In the genomic region with DNA sequence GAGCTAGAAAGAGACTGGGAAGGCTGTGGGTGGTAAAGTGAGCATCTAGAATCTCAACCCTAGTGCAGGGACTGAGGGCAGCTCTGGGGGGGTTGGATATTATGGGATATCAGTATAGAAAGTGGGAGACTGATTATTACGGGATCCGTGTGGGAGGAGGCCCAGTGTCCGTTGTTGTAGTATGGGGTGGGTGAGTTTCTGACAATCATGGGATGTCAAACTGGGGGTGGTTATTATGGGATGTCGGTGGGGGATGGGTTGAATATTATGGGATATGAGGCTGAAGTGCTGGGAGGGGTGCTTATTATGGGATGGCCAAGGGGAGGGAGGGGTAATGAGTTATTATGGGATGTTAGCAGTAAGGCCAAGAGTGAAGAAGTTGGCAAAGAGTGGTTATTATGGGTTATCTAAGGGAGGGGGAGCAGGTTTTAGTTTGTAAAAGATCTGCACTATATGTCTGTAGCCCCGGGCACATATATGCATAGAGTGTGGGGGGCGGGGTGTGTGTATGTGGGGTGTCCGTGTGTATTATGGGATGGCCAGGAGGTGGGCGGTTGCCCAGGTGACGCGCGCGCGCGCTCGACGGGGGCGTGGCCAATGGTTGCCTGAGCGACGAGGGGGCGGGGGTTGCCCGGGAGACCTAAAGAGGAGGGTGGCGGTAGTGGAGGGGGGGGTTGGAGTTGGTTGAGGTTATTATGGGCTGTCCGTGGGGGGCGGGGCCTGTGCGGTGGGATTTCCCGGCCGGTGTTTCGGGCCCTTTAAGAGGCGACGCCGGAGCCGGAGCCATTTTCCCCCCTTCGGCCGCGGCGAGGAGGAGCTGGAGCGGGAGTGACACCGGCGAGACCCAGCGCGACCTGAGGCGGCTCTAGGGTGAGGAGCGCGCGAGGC, we compare ENCODE assay signal across 8 mouse cellular contexts. TPM values are rescaled to one million over a fixed set of nuclear protein-coding genes. Genes with fewer than 3 reads are reported as not detected.
DNase-seq lines count a peak whose midpoint lies in the region; ATAC-seq and TF ChIP-seq lines count a peak whose summit lies in the region.

A gene (plus strand): TSS at position 591 of the 888 bp plus-strand sequence.

- intact Hi-C loops in left cerebral cortex, postnatal 36 days (cut with DNase I), result loop anchor here (5.0 kb wide), 1 partner anchor 72 kb away; a partner anchor contains a TSS

- 3% methylated on average over 30 of the region's 45 CpGs for WGBS in intestine, postnatal 0 days
- WGBS in midbrain, embryonic 10.5 days, result 4% methylated on average over 44 of the region's 45 CpGs

- no peaks in the 10 kb centered on the region for H3K9me3 ChIP-seq in intestine, postnatal 0 days (ENCODE audit: control insufficient read depth)
- H3K9me3 ChIP-seq in midbrain, embryonic 10.5 days (replicated peaks), result no peaks in the 10 kb centered on the region

- peaks cover 12% of the 10 kb centered on the region; the same call in 1 of the 2 replicates for H3K4me1 ChIP-seq in intestine, postnatal 0 days (replicated peaks; ENCODE audit: control insufficient read depth, insufficient read depth, low read length)
- peaks cover 60% of the 10 kb centered on the region for H3K4me1 ChIP-seq in midbrain, embryonic 10.5 days

- H3K4me3 ChIP-seq in intestine, postnatal 0 days (ENCODE audit: low read depth, low read length), result peak within 1 kb of the TSS; percentile 79
- H3K4me3 ChIP-seq in midbrain, embryonic 10.5 days, result peak within 1 kb of the TSS; percentile 80

- peak within 1 kb of the TSS; percentile 91 for H3K27ac ChIP-seq in intestine, postnatal 0 days (ENCODE audit: low read depth, low read length)
- H3K27ac ChIP-seq in midbrain, embryonic 10.5 days (replicated peaks), result peak within 1 kb of the TSS; percentile 97

- H3K27me3 ChIP-seq in intestine, postnatal 0 days (replicated peaks; ENCODE audit: control insufficient read depth, insufficient read depth, low read length), result no peaks in the 10 kb centered on the region
- no peaks in the 10 kb centered on the region for H3K27me3 ChIP-seq in midbrain, embryonic 10.5 days (ENCODE audit: low read depth, poor library complexity, severe bottlenecking)

- H3K4me2 ChIP-seq in intestine, postnatal 0 days (replicated peaks; ENCODE audit: low read depth), result peak within 1 kb of the TSS; percentile 70

- DNase-seq in adrenal gland, postnatal 10 days, result peak; percentile 98
- DNase-seq in embryo, embryonic 9.5 days (ENCODE audit: extremely low spot score), result peak; percentile 94
- no peak for DNase-seq in gonadal fat pad, adult 2 months (ENCODE audit: low read depth)
- DNase-seq in left cerebral cortex, postnatal 36 days (ENCODE audit: low spot score in 2 of 2), result peak; percentile 89 to 91
- peak; percentile 93 for DNase-seq in midbrain, embryonic 10.5 days (ENCODE audit: low spot score)
- DNase-seq in right cerebral cortex, postnatal 4 days, result peak; percentile 99
- DNase-seq in yolk sac, embryonic 10.5 days (ENCODE audit: low spot score), result peak; percentile 93

- H3K9ac ChIP-seq in intestine, postnatal 0 days (ENCODE audit: low read depth, low read length), result peak within 1 kb of the TSS; percentile 91

- H3K36me3 ChIP-seq in intestine, postnatal 0 days (ENCODE audit: control insufficient read depth, insufficient read depth), result peaks cover 13% of the 10 kb centered on the region
- H3K36me3 ChIP-seq in midbrain, embryonic 10.5 days, result peaks cover 33% of the 10 kb centered on the region

- peak; percentile 68 for ATAC-seq in intestine, postnatal 0 days

- TF ChIP-seq CTCF in intestine, postnatal 0 days (IDR thresholded peaks at IDR 0.05; ENCODE audit: low read depth), result no peak

RNA-seq across cellular contexts. Expression of the gene that starts here (rescaled TPM):
- total RNA-seq in adrenal gland, postnatal 10 days (2021), result 100 to 1,000 TPM; 156 to 198 TPM
- 50.4 and 165 TPM in 2 replicates for polyA plus RNA-seq in gonadal fat pad, adult 2 months (2012; rRNA removed)
- polyA plus RNA-seq in intestine, postnatal 0 days (2015; fragmentation: Nextera tagmentation; extraction: Ambion mirVana), result 30.7 and 34.2 TPM in 2 replicates
- 100 to 1,000 TPM; 153 to 166 TPM for total RNA-seq in left cerebral cortex, postnatal 36 days (2021)
- 90.7 and 103 TPM in 2 replicates for polyA plus RNA-seq in midbrain, embryonic 10.5 days (2016; fragmentation: Nextera tagmentation; extraction: Ambion mirVana)
